Mouse (Mus musculus) C2C12 (cell line): ENCODE measurements around the gene Tnnt1.

Source experiments
- CTCF ChIP-seq: IDR thresholded peaks from one replicate; pipeline ENCODE4 v1.5.1; 2011; ENCODE audit not compliant: control insufficient read depth, insufficient read depth, insufficient read length
- FOSL1 ChIP-seq: IDR thresholded peaks from one replicate; pipeline ENCODE4 v1.8.0; 2011; ENCODE audit warnings: mild to moderate bottlenecking, low read length; ENCODE audit not compliant: poor library complexity, insufficient read depth, severe bottlenecking
- MAX ChIP-seq: IDR thresholded peaks from one replicate; pipeline ENCODE4 v1.6.1; 2011; ENCODE audit warnings: mild to moderate bottlenecking, control low read depth
- MYOD1 ChIP-seq: IDR thresholded peaks from one replicate; pipeline ENCODE4 v1.6.1; 2011; ENCODE audit warnings: low read depth; ENCODE audit not compliant: control insufficient read depth, insufficient read length
- USF1 ChIP-seq: IDR thresholded peaks from one replicate; pipeline ENCODE4 v1.6.1; 2011; ENCODE audit warnings: low read depth, mild to moderate bottlenecking, control low read depth, moderate library complexity

GRCm38 (mm10) chr7:4522292-4522691, 6.1 kb upstream of the Tnnt1 start:
- TF ChIP-seq CTCF (no peak), USF1 (no peak), MAX (no peak), MYOD1 (no peak), FOSL1 (no peak)
